Mouse (Mus musculus) midbrain, embryonic 12.5 days (tissue): ENCODE measurements around the gene Acaa1a. TPM values are rescaled to one million over a fixed set of nuclear protein-coding genes. Genes with fewer than 3 reads are reported as not detected.

Experiments
- ATAC-seq: fragments of 200-750 bp; cut with Nextera tagmentation; 2 replicates; pipeline ENCODE4 v1.8.0; 2017; ENCODE audit warnings: low read depth, moderate TSS enrichment, moderate library complexity; ENCODE audit not compliant: low FRiP score
- H3K27ac ChIP-seq: fragments of 300-500 bp; sonication (generic); replicated peaks from 2 replicates; pipeline ENCODE4 v1.5.1; 2016; ENCODE audit warnings: mild to moderate bottlenecking
- H3K27me3 ChIP-seq: fragments of 300-500 bp; sonication (generic); 2 replicates; pipeline ENCODE4 v1.6.1; 2016; ENCODE audit warnings: mild to moderate bottlenecking
- H3K36me3 ChIP-seq: fragments of 300-500 bp; sonication (generic); 2 replicates; pipeline ENCODE4 v1.6.1; 2016
- H3K4me1 ChIP-seq: fragments of 300-500 bp; sonication (generic); 2 replicates; pipeline ENCODE4 v1.6.1; 2016
- H3K4me2 ChIP-seq: fragments of 300-500 bp; sonication (generic); replicated peaks from 2 replicates; pipeline ENCODE4 v1.6.1; 2016; ENCODE audit warnings: mild to moderate bottlenecking, moderate library complexity
- H3K4me3 ChIP-seq: fragments of 300-500 bp; sonication (generic); 2 replicates; pipeline ENCODE4 v1.5.1; 2016; ENCODE audit warnings: mild to moderate bottlenecking
- H3K9ac ChIP-seq: fragments of 300-500 bp; sonication (generic); replicated peaks from 2 replicates; pipeline ENCODE4 v1.6.1; 2016; ENCODE audit warnings: mild to moderate bottlenecking, moderate library complexity
- H3K9me3 ChIP-seq: fragments of 300-500 bp; sonication (generic); 2 replicates; pipeline ENCODE4 v1.6.1; 2016; ENCODE audit warnings: mild to moderate bottlenecking
- WGBS: fragments of 180-500 bp; shearing (Covaris S2); methylation state at CpG from one replicate; pipeline ENCODE4 v1.1.7; 2016; 5-methylcytosine and 5-hydroxymethylcytosine counted together
- polyA plus RNA-seq: library from polyadenylated mRNA; unstranded; fragments of >200 nt; fragmentation: Nextera tagmentation; extraction: Ambion mirVana; gene quantifications from 2 replicates; pipeline ENCODE4 v1.2.1, GENCODE M21; 2016

Gene Acaa1a
- polyA plus RNA-seq, 1 experiment from 2014 or later, result 82.2 TPM

DNA sequence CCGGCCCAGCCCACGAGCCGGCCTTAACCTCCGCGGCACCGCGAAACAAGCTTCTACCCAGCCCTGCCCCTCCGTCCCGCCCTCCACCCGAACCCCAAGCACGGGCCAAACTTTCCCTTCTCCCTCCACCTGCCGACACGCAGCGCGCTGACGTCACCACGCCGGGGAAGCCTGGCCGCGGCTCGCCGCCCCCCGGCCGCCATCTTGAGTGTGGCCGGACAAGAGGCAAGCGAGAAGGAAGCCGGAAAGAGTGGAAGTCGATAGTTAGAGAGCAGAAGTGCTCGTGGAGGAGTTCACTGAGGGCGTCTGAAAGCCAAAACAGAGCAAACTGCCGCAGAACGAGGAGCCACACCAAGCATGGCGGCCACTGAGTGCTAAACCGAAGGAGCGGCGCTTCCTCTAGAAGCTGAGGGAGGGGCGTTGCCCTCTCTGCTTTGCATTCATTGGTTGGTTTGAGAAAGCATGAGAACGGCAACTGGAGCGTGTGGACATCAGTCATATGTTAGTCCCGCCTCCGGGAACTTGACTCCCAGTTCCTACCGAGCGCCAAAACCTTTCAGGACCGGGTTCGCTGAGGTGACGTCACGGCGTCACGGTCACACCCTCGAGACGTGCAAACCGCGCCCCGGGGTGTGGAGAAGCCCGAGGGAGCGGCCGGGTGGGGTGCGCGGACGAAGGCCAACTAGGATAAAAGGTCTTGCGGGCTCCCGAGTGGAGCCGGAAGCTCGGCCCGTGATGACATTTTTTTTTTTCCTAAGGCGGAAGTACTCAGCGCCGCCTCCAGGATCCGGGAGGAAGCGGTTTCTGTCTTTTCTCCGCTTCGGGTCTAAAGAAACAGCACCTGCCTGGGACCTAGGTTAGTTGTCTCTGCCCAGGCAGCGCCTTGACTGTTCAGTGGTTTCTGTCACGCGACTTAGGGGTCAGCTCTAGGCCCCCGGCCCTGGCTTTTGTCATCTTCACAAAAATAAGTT lies 16.9 kb upstream of the Acaa1a start, which contains the start of gene Oxsr1:
TSS of gene Oxsr1 (minus strand) at position 139 of the 971 bp plus-strand sequence.
- peak within 1 kb of the TSS; percentile 98 for H3K4me2 ChIP-seq
- no peaks in the 10 kb centered on the region for H3K9me3 ChIP-seq
- under 1% methylated on average over 72 of the region's 76 CpGs for WGBS
- peak within 1 kb of the TSS; percentile 87 for H3K9ac ChIP-seq
- no peaks in the 10 kb centered on the region for H3K36me3 ChIP-seq
- peak within 1 kb of the TSS; percentile 91 for H3K4me3 ChIP-seq
- peak within 1 kb of the TSS; percentile 93 for H3K27ac ChIP-seq
- H3K27me3 ChIP-seq, result no peaks in the 10 kb centered on the region
- H3K4me1 ChIP-seq, result peaks cover 20% of the 10 kb centered on the region
- peak; percentile 97 for ATAC-seq

DNA sequence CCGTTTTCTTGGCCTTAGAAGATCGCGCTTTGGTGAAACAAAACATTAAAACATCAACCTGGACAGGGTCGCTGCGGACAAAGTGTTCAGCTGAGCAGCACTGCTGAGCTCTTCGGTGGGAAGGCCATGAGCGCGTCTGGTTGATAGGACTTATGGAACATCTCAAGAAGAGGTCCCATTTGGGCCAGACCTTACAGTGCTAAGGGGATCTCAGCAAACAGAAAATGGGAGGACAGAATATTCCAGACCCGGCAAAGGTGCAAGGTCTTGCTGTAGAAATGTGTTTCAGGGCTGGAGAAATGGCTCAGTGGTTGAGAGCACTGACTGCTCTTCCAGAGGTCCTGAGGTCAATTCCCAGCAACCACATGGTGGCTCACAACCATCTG lies 16.2 kb upstream of the Acaa1a start:
- no peaks in the 10 kb centered on the region for H3K27me3 ChIP-seq
- H3K27ac ChIP-seq, result peak overlapping the region; percentile 93
- H3K9ac ChIP-seq, result peak overlapping the region; percentile 72
- no peaks in the 10 kb centered on the region for H3K36me3 ChIP-seq
- 9% methylated on average over 9 of the region's 9 CpGs for WGBS
- peaks cover 20% of the 10 kb centered on the region for H3K4me1 ChIP-seq
- no peak for ATAC-seq
- peak overlapping the region; percentile 74 for H3K4me2 ChIP-seq
- H3K9me3 ChIP-seq, result no peaks in the 10 kb centered on the region
- peak overlapping the region; percentile 91 for H3K4me3 ChIP-seq

DNA sequence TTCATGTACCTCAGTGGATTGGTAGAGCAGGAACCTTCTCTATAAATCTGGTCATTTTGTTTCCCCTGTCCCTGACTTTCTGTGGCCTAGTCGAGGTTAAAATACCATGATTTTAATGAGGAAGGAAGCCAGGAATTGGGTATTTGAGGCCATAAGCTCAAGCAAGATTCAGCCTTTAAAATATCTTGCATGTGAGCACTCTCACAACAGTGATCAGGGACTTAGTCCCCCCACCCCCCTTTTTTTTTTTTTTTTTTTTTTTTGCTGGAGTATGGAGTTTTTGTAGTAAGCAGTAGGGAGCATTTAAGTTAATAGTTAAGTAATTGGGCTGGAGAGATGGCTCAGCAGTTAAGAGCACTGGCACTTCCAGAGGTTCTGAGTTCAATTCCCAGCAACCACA lies 15.3 kb upstream of the Acaa1a start:
- Histone ChIP-seq H3K36me3 (no peaks in the 10 kb centered on the region), H3K4me1 (peaks cover 20% of the 10 kb centered on the region), H3K9me3 (no peaks in the 10 kb centered on the region), H3K27me3 (no peaks in the 10 kb centered on the region), H3K9ac (no peak overlapping the region), H3K4me3 (no peak overlapping the region), H3K4me2 (no peak overlapping the region), H3K27ac (no peak overlapping the region)
- no peak for ATAC-seq
- WGBS, result 73% methylated on average over 1 of the region's 1 CpGs

DNA sequence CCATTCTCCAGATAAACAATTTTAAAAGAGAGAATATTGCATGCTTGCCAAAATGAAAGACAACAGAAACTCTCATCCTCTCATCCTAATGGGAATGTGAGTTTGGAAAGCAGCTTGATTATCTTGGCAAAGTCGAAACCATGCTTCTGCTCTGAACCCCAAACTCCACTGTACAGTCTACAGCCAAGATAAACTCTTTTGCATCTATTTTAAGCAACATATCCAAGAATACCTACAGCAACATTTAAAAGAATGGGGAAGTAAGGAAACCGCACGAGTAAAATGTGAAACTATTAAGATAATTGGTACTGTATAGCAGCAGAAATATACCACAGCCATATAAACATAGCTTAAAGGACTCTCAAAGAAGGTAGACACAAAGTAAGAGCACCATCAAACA lies 11.0 kb upstream of the Acaa1a start:
- 85% methylated on average over 3 of the region's 3 CpGs for whole genome bisulfite sequencing
- H3K9ac ChIP-seq, result no peak overlapping the region
- no peak overlapping the region for H3K4me2 ChIP-seq
- H3K4me1 ChIP-seq, result no peaks in the 10 kb centered on the region
- no peaks in the 10 kb centered on the region for H3K9me3 ChIP-seq
- H3K27ac ChIP-seq, result no peak overlapping the region
- no peak overlapping the region for H3K4me3 ChIP-seq
- H3K36me3 ChIP-seq, result no peaks in the 10 kb centered on the region
- H3K27me3 ChIP-seq, result no peaks in the 10 kb centered on the region
- no peak for ATAC-seq

DNA sequence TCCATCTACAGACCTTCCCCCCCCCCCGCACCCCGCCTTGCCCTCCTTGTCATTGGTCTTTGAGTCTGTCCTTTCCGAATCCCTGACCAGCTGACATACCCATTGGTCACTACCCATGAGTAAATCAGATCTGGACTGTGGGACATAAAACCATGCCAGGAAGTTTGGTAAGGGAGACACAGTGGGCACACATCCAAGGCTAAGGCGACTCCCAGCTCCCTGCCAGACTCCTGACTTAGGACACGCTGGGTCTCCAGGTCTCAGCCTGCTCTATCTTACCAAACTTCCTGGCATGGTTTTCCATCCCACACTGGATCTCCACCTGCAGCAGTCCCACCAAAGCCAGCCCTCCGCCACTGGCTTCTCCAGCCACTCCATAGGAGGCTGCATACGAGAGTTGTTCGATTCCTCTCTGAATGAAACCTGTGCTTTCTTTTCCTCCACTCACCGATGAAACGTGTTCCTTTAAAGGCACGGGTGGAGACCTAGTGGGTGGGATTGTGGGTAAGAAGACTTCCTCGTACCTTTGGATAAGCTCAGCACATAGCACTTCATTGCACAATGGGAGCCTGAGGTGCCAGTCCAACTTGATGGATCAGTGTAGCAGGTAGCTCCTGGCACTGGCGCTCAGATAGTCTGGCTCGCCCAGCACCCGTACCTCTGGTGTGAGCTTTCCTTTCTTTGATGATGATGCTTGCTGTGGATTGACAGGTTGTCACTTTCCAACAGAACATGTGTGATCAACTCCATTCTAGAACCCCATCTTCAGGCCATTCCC lies 9.1 kb upstream of the Acaa1a start:
- WGBS, result 93% methylated on average over 15 of the region's 15 CpGs
- no peak overlapping the region for H3K9ac ChIP-seq
- no peak overlapping the region for H3K4me3 ChIP-seq

DNA sequence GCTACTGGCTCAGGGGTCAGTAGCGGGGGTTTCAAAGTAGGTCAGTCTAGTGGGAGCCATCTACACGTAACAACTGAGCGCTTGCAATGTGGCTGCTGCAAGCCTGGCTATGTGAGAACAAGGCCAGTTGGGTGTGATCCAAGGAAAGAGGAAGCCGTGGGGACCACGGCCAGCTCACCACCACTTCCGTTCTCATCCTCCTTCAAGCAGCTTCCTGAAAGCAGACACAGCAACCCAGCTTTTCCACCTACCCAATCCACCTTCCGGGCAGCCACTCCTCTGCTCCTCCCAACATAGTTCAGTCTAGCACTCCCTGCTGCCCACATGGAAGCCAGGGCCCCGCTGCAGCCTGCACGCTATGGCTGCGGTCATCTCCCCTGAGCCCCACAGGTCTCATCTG lies 5.2 kb upstream of the Acaa1a start:
- ATAC-seq, result no peak
- no peak overlapping the region for H3K9ac ChIP-seq
- WGBS, result 68% methylated on average over 10 of the region's 10 CpGs

More for the DNA sequence above, 9.1 kb upstream of the Acaa1a start:
- Histone ChIP-seq H3K27ac (no peak overlapping the region), H3K36me3 (no peaks in the 10 kb centered on the region), H3K27me3 (no peaks in the 10 kb centered on the region), H3K4me1 (no peaks in the 10 kb centered on the region), H3K9me3 (no peaks in the 10 kb centered on the region), H3K4me2 (no peak overlapping the region)
- no peak for ATAC-seq

DNA sequence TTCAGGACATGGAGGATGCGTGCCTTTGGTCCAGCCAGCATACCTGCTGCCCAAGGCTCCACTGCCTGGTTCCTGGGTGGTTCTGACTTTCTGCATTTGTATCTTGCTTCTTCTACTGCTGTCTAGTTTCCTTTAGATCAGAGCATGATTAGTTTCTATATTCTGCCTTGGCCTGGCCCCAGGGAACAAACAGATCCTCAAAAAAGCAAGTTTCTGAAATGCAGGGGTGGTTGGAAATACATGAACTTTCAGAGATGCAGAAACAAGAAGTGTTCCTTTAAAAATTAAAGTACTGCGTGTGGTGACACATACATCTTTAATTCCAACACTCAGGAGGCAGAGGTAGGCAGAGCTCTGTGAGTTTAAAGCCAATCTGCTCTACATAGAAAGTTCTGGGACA lies 4.6 kb upstream of the Acaa1a start:
- Histone ChIP-seq H3K36me3 (no peaks in the 10 kb centered on the region), H3K27me3 (peaks cover 18% of the 10 kb centered on the region), H3K4me2 (no peak overlapping the region), H3K4me3 (no peak overlapping the region), H3K9me3 (no peaks in the 10 kb centered on the region), H3K27ac (no peak overlapping the region), H3K9ac (no peak overlapping the region), H3K4me1 (peaks cover 8% of the 10 kb centered on the region; the same call in 1 of the 2 replicates)
- WGBS, result 86% methylated on average over 2 of the region's 2 CpGs
- ATAC-seq, result no peak

More for the DNA sequence above, 5.2 kb upstream of the Acaa1a start:
- H3K27me3 ChIP-seq, result peaks cover 13% of the 10 kb centered on the region
- H3K4me1 ChIP-seq, result 0 out of 2 replicates have a peak, but pooled peaks cover 3% of the 10 kb centered on the region
- H3K27ac ChIP-seq, result no peak overlapping the region
- no peaks in the 10 kb centered on the region for H3K36me3 ChIP-seq
- no peaks in the 10 kb centered on the region for H3K9me3 ChIP-seq
- no peak overlapping the region for H3K4me2 ChIP-seq
- H3K4me3 ChIP-seq, result no peak overlapping the region

DNA sequence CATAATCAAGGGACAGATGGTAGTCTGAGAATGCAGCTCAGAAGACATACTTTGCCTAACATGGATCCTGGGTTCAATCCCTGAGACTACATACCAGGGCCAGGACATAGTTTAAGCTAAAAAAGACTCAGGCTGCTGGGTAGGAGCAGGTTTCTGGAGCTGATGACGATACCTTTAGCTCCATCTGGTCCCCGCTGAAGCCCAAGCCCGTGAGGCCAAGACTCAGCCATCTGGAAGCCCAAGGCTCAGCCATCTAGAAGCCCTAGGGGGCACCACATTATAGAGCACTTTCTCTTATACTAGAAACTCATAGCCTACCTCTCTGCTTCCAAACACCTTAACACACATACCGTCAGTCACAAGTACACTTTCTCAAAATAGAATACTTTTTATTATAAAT lies 3.9 kb upstream of the Acaa1a start:
- Histone ChIP-seq H3K27ac (no peak overlapping the region), H3K9ac (no peak overlapping the region), H3K4me2 (no peak overlapping the region), H3K27me3 (peaks cover 21% of the 10 kb centered on the region), H3K4me3 (no peak overlapping the region), H3K4me1 (peaks cover 14% of the 10 kb centered on the region; the same call in 1 of the 2 replicates), H3K36me3 (no peaks in the 10 kb centered on the region), H3K9me3 (no peaks in the 10 kb centered on the region)
- 88% methylated on average over 4 of the region's 4 CpGs for WGBS
- no peak for ATAC-seq

DNA sequence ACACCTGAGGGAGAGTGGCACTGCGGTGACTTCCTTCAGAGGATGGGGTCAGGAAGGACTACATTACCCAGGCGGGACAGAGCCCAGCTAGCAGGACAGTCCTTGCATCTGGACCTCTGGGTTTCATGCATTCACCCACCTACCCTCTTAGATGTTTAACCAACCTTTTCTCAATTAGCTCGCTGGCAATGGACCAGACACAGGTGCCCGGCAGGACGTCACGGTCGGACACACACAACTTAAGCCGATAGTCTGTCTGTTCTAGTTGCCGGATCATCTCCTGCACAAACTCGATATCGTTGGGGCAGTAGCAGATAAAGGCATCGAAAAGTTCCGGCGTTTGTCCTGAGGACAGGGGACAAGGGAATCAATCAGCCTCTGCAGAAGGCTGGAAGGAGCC lies 1.6 kb upstream of the Acaa1a start:
- H3K4me3 ChIP-seq, result no peak overlapping the region
- peaks cover 21% of the 10 kb centered on the region for H3K27me3 ChIP-seq
- no peak overlapping the region for H3K4me2 ChIP-seq
- H3K9me3 ChIP-seq, result no peaks in the 10 kb centered on the region
- H3K27ac ChIP-seq, result no peak overlapping the region
- no peak overlapping the region for H3K9ac ChIP-seq
- peaks cover 28% of the 10 kb centered on the region for H3K4me1 ChIP-seq
- no peaks in the 10 kb centered on the region for H3K36me3 ChIP-seq
- 89% methylated on average over 14 of the region's 14 CpGs for WGBS
- ATAC-seq, result no peak

DNA sequence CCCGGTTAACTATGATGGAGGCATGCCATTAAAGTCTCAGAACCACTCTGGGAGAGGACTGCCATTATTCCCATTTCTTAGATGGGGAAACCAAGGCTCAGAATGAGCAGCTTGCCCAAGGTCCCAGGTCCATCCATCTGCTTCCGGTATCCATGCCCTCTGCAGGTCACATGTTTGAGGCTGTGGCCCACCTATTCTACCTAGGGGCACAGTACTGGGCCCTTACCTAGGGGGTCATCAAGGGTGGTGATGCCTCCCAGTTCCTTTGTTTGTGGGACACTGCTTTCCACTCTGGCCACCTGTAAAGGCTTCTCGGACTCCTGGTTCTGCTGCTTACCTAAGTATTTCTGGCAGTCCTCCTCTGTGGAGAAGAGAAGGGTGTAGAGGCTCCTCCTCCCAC lies 1.1 kb upstream of the Acaa1a start:
- Histone ChIP-seq H3K9ac (no peak overlapping the region), H3K27ac (no peak overlapping the region), H3K36me3 (peaks cover 2% of the 10 kb centered on the region; the same call in 1 of the 2 replicates), H3K4me3 (no peak overlapping the region), H3K27me3 (peaks cover 21% of the 10 kb centered on the region), H3K4me2 (no peak overlapping the region), H3K4me1 (peaks cover 28% of the 10 kb centered on the region), H3K9me3 (no peaks in the 10 kb centered on the region)
- WGBS, result 93% methylated on average over 3 of the region's 3 CpGs
- no peak for ATAC-seq

DNA sequence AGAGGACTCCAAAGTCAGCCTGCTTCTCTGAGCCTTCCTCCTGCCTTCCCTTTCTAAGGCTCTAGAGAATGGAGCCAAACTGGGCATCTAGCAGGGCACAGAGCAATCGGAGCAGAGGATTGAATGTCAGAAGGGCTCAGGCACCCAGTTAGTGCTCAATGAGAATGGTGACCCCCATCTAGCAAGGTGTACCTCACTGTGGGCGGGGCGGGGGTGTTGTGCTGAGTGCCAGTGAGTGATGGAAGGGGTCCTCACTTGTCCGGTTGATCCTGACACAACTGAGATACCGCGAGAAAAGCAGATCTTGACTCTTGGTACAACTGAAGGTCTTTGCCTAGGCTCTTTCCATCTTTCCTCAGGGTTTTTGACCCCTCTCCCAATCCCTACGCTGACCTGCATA lies 370 bp upstream of the Acaa1a start:
- Histone ChIP-seq H3K27me3 (peaks cover 21% of the 10 kb centered on the region), H3K27ac (no peak overlapping the region), H3K9me3 (no peaks in the 10 kb centered on the region), H3K4me1 (peaks cover 28% of the 10 kb centered on the region), H3K4me2 (peak overlapping the region; percentile 76), H3K4me3 (peak overlapping the region; percentile 85), H3K9ac (0 out of 2 replicates have a peak overlapping the region, but pooled peaks have one; percentile 56), H3K36me3 (peaks cover 10% of the 10 kb centered on the region)
- ATAC-seq, result no peak
- 53% methylated on average over 7 of the region's 7 CpGs for WGBS

DNA sequence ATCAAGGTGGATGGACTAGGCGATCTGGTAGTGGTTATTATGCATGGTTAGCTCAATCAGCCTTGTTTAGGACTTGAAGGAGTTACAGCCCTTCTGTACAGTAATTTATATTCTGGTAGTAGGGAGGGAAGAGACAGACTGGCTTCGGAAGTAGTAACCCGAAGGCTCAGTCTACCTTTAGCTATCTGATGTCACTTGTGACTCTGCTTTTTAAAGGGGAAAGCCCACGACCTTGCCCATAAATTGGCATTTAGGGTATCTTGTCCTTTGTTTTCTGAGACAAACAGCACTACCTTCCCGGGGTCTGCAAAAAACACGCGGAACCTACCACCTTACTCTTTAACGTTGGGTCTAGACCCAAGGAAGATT lies 720 bp downstream of the Acaa1a start:
- peaks cover 28% of the 10 kb centered on the region for H3K4me1 ChIP-seq
- ATAC-seq, result no peak
- no peaks in the 10 kb centered on the region for H3K9me3 ChIP-seq
- peaks cover 21% of the 10 kb centered on the region for H3K27me3 ChIP-seq
- peak overlapping the region; percentile 56; the same call in 1 of the 2 replicates for H3K9ac ChIP-seq
- peaks cover 21% of the 10 kb centered on the region for H3K36me3 ChIP-seq
- 7% methylated on average over 8 of the region's 8 CpGs for WGBS
- H3K27ac ChIP-seq, result no peak overlapping the region
- H3K4me2 ChIP-seq, result peak overlapping the region; percentile 76
- H3K4me3 ChIP-seq, result peak overlapping the region; percentile 85
